Mouse (Mus musculus) layer of hippocampus, adult 9-10 months (tissue): ENCODE measurements around the gene Gm47791.
A peak's percentile ranks its signal among the peaks of the same experiment; 100 is the strongest.

ENCODE experiments used
- DNase-seq: peaks from one replicate; pipeline ENCODE4 v3.0.0; 2022; ENCODE audit warnings: low spot score

Gene Gm47791

DNA sequence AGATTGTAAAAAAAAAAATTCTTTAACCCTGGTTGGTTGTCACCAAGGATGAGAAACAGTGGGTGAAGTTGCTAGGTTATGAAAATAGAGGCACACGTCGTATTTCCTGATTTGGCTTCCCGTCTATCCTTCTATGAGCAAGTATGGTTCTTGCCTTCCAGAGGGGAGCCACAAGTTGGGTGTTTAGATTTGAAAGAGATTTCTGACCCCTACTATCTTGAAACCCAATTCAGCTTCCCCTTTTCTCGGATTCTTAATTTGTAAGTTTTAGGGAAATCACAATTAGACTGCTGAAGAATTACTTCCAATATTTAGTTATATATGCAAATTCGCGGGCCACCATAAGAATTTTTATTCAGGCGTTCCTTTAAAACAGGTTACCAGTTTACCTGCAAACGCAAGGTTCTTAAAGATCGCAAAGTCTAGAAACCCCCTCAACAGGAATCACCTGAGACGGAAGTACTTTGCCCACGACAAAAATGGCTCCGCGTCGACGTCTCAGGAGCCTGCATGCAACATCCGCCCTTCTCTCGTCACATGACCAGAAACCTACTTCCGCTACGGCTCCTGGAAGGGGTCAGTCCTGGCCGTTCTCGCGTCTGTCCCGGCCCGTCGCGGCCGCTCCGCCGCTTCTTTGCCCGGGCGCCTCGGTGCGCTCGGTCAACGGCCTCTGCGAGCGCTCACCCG, 46.6 kb downstream of the Gm47791 start, which contains the start of gene Mff:
Mff (plus strand) TSS at position 552 of the 687 bp plus-strand sequence.
- DNase-seq = peak; percentile 85
